Mouse (Mus musculus) ES-Bruce4 (cell line): ENCODE measurements around the gene Ypel3.
A peak's percentile ranks its signal among the peaks of the same experiment; 100 is the strongest.

Source experiments
- CTCF ChIP-seq: IDR thresholded peaks from one replicate; pipeline ENCODE4 v1.8.1; 2011; ENCODE audit warnings: low read depth, low read length
- POLR2A ChIP-seq: IDR thresholded peaks from one replicate; pipeline ENCODE4 v1.8.1; 2011; ENCODE audit warnings: low read length; ENCODE audit not compliant: insufficient read depth

GRCm38 (mm10) chr7:126775185-126775977 lies 1.4 kb upstream of the Ypel3 start:
- TF ChIP-seq CTCF = peak; percentile 34
- TF ChIP-seq POLR2A = no peak
